Mouse (Mus musculus) CH12.LX (cell line): Measurements from ENCODE around the gene Usp35. TPM values are rescaled to one million over a fixed set of nuclear protein-coding genes. Genes with fewer than 3 reads are reported as not detected.

Source experiments
- DNase-seq: peaks from one replicate; pipeline ENCODE4 v3.0.0-alpha.2; 2013; ENCODE audit errors: extremely low read depth
- H3K27ac ChIP-seq: 2 replicates; pipeline ENCODE4 v1.5.1; 2012; ENCODE audit warnings: low read depth, mild to moderate bottlenecking, control low read depth, moderate library complexity; ENCODE audit not compliant: insufficient read depth
- H3K27me3 ChIP-seq: replicated peaks from 2 replicates; pipeline ENCODE3; 2012; ENCODE audit warnings: inconsistent platforms
- H3K36me3 ChIP-seq, 2 experiments: replicated peaks in 1 of 2; 2 replicates each; pipeline versions ENCODE3 to v1.6.1; 2012; ENCODE audit warnings: inconsistent platforms in 1 of 2, low read length in 1 of 2, mild to moderate bottlenecking in 1 of 2, mixed read lengths in 1 of 2, moderate library complexity in 1 of 2; ENCODE audit not compliant: control insufficient read depth in 1 of 2, insufficient read depth in 1 of 2
- H3K4me1 ChIP-seq, 2 experiments: 2 replicates each; pipeline ENCODE4 v1.6.1; 2012; ENCODE audit warnings: inconsistent platforms in 1 of 2, moderate library complexity in 1 of 2; ENCODE audit not compliant: insufficient read depth in 2 of 2, control insufficient read depth in 1 of 2
- H3K4me2 ChIP-seq: 2 replicates; pipeline ENCODE4 v1.6.1; 2012; ENCODE audit warnings: low read depth, mild to moderate bottlenecking, control low read depth; ENCODE audit not compliant: poor library complexity, insufficient read depth, severe bottlenecking
- H3K4me3 ChIP-seq, 3 experiments: fragments of 150-350 bp in 1 of 3; sonication (generic) in 1 of 3; replicated peaks in 1 of 3; 2 replicates each; pipeline versions ENCODE3 to v1.5.1; 2011 to 2012; ENCODE audit warnings: low read depth in 2 of 3, low read length in 2 of 3, mild to moderate bottlenecking in 2 of 3, moderate library complexity in 2 of 3, control low read depth in 1 of 3, improper control_type of control experiment in 1 of 3, inconsistent platforms in 1 of 3, mixed read lengths in 1 of 3; ENCODE audit not compliant: poor library complexity in 1 of 3
- H3K79me2 ChIP-seq: replicated peaks from 2 replicates; pipeline ENCODE4 v1.6.1; 2012; ENCODE audit warnings: mild to moderate bottlenecking, moderate library complexity; ENCODE audit not compliant: control insufficient read depth, poor library complexity, insufficient read depth, severe bottlenecking; ENCODE audit errors: extremely low read depth
- H3K9ac ChIP-seq: 2 replicates; pipeline ENCODE4 v1.6.1; 2012; ENCODE audit warnings: low read depth, mild to moderate bottlenecking, control low read depth, moderate library complexity; ENCODE audit not compliant: insufficient read depth
- H3K9me3 ChIP-seq: replicated peaks from 2 replicates; pipeline ENCODE3; 2012; ENCODE audit warnings: low read length, inconsistent platforms, mixed read lengths
- BHLHE40 ChIP-seq: IDR thresholded peaks from 2 replicates; pipeline ENCODE4 v1.6.1; 2011; ENCODE audit warnings: mild to moderate bottlenecking, low read depth, low read length, improper control_type of control experiment
- ELF1 ChIP-seq: IDR thresholded peaks from 2 replicates; pipeline ENCODE4 v1.6.1; 2014; ENCODE audit warnings: low read depth, mild to moderate bottlenecking, inconsistent platforms, low read length, improper control_type of control experiment
- EP300 ChIP-seq: IDR thresholded peaks from 2 replicates; pipeline ENCODE4 v1.6.1; 2011; ENCODE audit warnings: low read length, improper control_type of control experiment
- GABPA ChIP-seq: IDR thresholded peaks from 2 replicates; pipeline ENCODE4 v1.6.1; 2012; ENCODE audit warnings: low read depth, low read length, improper control_type of control experiment, inconsistent platforms; ENCODE audit not compliant: insufficient replicate concordance
- HCFC1 ChIP-seq: IDR thresholded peaks from 2 replicates; pipeline ENCODE4 v1.6.1; 2012; ENCODE audit warnings: low read depth, mild to moderate bottlenecking, inconsistent platforms, low read length, improper control_type of control experiment
- JUN ChIP-seq: IDR thresholded peaks from 2 replicates; pipeline ENCODE4 v1.6.1; 2011; ENCODE audit warnings: low read depth, mild to moderate bottlenecking, low read length, improper control_type of control experiment, moderate library complexity; ENCODE audit not compliant: insufficient read depth
- KAT2A ChIP-seq: IDR thresholded peaks from 2 replicates; pipeline ENCODE4 v1.6.1; 2012; ENCODE audit warnings: low read length, improper control_type of control experiment, inconsistent platforms; ENCODE audit not compliant: insufficient replicate concordance
- MAFK ChIP-seq: IDR thresholded peaks from 2 replicates; pipeline ENCODE4 v1.6.1; 2011; ENCODE audit warnings: low read length, improper control_type of control experiment; ENCODE audit not compliant: insufficient replicate concordance
- MAZ ChIP-seq: IDR thresholded peaks from 2 replicates; pipeline ENCODE4 v1.6.1; 2012; ENCODE audit warnings: low read depth, mild to moderate bottlenecking, inconsistent platforms, low read length, improper control_type of control experiment, moderate library complexity
- MXI1 ChIP-seq: IDR thresholded peaks from 2 replicates; pipeline ENCODE4 v1.6.1; 2011; ENCODE audit warnings: mild to moderate bottlenecking, low read depth, low read length, improper control_type of control experiment
- NRF1 ChIP-seq: IDR thresholded peaks from 2 replicates; pipeline ENCODE4 v1.6.1; 2014; ENCODE audit warnings: low read depth, mild to moderate bottlenecking, inconsistent platforms, low read length, improper control_type of control experiment, moderate library complexity
- PAX5 ChIP-seq: IDR thresholded peaks from 2 replicates; pipeline ENCODE4 v1.6.1; 2012; ENCODE audit warnings: low read length, inconsistent platforms, mixed read lengths
- POLR2A ChIP-seq: IDR thresholded peaks from 2 replicates; pipeline ENCODE4 v1.6.1; 2011; ENCODE audit warnings: low read depth, mild to moderate bottlenecking, improper control_type of control experiment, low read length
- RAD21 ChIP-seq: IDR thresholded peaks from 2 replicates; pipeline ENCODE4 v1.6.1; 2011; ENCODE audit warnings: low read depth, mild to moderate bottlenecking, low read length, improper control_type of control experiment, moderate library complexity
- TBP ChIP-seq: conservative IDR thresholded peaks from 2 replicates; pipeline ENCODE4 v1.6.1; 2011; ENCODE audit warnings: low read depth, low read length, improper control_type of control experiment
- TCF12 ChIP-seq: IDR thresholded peaks from 2 replicates; pipeline ENCODE4 v1.6.1; 2014; ENCODE audit warnings: low read depth, mild to moderate bottlenecking, inconsistent platforms, low read length, improper control_type of control experiment
- UBTF ChIP-seq: IDR thresholded peaks from 2 replicates; pipeline ENCODE4 v1.6.1; 2012; ENCODE audit warnings: low read depth, mild to moderate bottlenecking, inconsistent platforms, low read length, improper control_type of control experiment, moderate library complexity
- USF1 ChIP-seq: IDR thresholded peaks from 2 replicates; pipeline ENCODE4 v1.6.1; 2014; ENCODE audit warnings: low read depth, mild to moderate bottlenecking, inconsistent platforms, low read length, improper control_type of control experiment
- USF2 ChIP-seq: conservative IDR thresholded peaks from 2 replicates; pipeline ENCODE4 v1.6.1; 2011; ENCODE audit warnings: low read depth, low read length, improper control_type of control experiment
- ZKSCAN1 ChIP-seq: IDR thresholded peaks from 2 replicates; pipeline ENCODE4 v1.6.1; 2012; ENCODE audit warnings: low read depth, inconsistent platforms, low read length, improper control_type of control experiment, borderline replicate concordance
- ZMIZ1 ChIP-seq: IDR thresholded peaks from 2 replicates; pipeline ENCODE4 v1.6.1; 2012; ENCODE audit warnings: low read depth, mild to moderate bottlenecking, inconsistent platforms, low read length, improper control_type of control experiment
- ZNF384 ChIP-seq: IDR thresholded peaks from 2 replicates; pipeline ENCODE4 v1.6.1; 2012; ENCODE audit warnings: low read depth, low read length, improper control_type of control experiment, inconsistent platforms
- dilution Hi-C: fragments of 300-500 bp; cut with MboI; formaldehyde crosslinking; loops from 2 replicates; pipeline ENCODE4 v1.14.3; 2020; ENCODE audit warnings: low sequenced_read_pairs; ENCODE audit not compliant: extremely low pct_unique_long_range_greater_than_20kb, extremely low pct_ligation_motif_present
- in situ Hi-C: fragments of 300-500 bp; cut with MboI; formaldehyde crosslinking; loops from 3 replicates; pipeline ENCODE4 v1.14.3; 2019; ENCODE audit warnings: low sequenced_read_pairs, low pct_ligation_motif_present, low pct_unique_long_range_greater_than_20kb, mixed read lengths
- polyA plus RNA-seq: library from polyadenylated mRNA; unstranded; fragments of >175 nt; gene quantifications from 2 replicates; pipeline ENCODE4 v1.2.1, GENCODE M21; 2012; ENCODE audit warnings: low read depth; ENCODE audit not compliant: insufficient read length
- total RNA-seq, 2 experiments: library from RNA; depleted of rRNA; stranded (reverse); fragments of 300-350 nt in 1 of 2; fragments of >200 nt in 1 of 2; gene quantifications; 2 replicates each; pipeline ENCODE4 v1.2.3; 2012 to 2014

The Usp35 gene
- total and polyA plus RNA-seq, 3 experiments, result 1.2 to 1.8 (median 1.3) TPM

DNA sequence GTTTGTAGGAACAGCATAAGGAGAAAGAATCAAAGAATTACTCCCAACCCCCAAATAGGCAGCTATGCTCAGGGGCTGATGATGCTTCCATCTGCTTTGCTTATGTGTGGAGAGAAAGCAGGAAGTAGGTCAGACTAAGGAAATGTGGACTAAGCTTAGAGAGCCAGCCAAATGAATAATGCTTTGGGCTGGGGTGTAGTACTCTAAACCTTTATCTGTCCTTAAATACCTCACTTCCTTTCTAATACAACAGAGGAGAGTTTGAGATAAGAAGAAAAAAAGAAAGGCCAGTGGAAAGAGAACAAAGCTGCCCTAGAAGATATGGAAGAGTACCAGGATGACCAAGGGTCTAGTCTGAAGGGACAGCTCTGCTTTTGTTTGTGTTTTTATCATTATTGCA is 61.5 kb downstream of the Usp35 start:
- no peak for DNase-seq
- Histone ChIP-seq H3K27me3 (no peaks in the 10 kb centered on the region), H3K4me1 (peaks cover 0 to 14% of the 10 kb centered on the region in 2 experiments; a peak in 2 of 4 replicates), H3K9ac (no peak overlapping the region), H3K27ac (no peak overlapping the region), H3K4me3 (no peak overlapping the region), H3K4me2 (no peak overlapping the region), H3K79me2 (no peaks in the 10 kb centered on the region), H3K9me3 (no peaks in the 10 kb centered on the region), H3K36me3 (no peaks in the 10 kb centered on the region)
- in situ Hi-C loops (no loop called here), dilution Hi-C loops (no loop called here)
- no peak for TF ChIP-seq ZNF384
- TF ChIP-seq EP300, result no peak
- no peak for TF ChIP-seq HCFC1
- no peak for TF ChIP-seq USF2
- TF ChIP-seq ZKSCAN1, result no peak
- no peak for TF ChIP-seq NRF1

DNA sequence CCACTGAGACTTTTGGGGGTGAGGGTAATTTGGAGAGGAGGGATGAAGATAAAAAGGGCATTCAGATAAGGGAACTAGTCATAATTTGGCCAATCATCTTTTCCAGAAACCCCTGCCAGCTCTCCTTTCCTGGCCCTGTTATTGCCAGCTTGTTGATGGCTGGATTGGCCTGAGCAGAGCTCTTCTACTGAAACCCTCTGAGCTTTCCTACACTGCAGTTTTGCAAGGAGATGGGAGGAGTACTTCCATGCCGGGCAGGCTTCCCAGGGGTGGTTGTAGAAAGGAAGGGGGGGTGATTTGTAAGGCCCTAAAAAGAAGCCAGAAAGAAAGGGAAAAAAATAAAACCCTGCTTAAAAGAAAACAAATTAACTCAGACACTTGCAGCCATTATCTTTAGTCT is 69.3 kb downstream of the Usp35 start:
- Histone ChIP-seq H3K9ac (no peak overlapping the region), H3K4me1 (peaks cover 0 to 8% of the 10 kb centered on the region in 2 experiments; a peak in 1 of 4 replicates), H3K4me2 (no peak overlapping the region), H3K36me3 (no peaks in the 10 kb centered on the region), H3K27me3 (no peaks in the 10 kb centered on the region), H3K79me2 (no peaks in the 10 kb centered on the region), H3K4me3 (no peak overlapping the region), H3K27ac (no peak overlapping the region), H3K9me3 (no peaks in the 10 kb centered on the region)
- no peak for TF ChIP-seq BHLHE40
- no peak for TF ChIP-seq MAFK
- TF ChIP-seq GABPA, result no peak
- TF ChIP-seq NRF1, result no peak
- TF ChIP-seq ZMIZ1, result no peak
- TF ChIP-seq PAX5, result no peak
- no peak for TF ChIP-seq TBP
- no peak for TF ChIP-seq RAD21
- no peak for TF ChIP-seq JUN
- TF ChIP-seq HCFC1, result no peak
- no peak for TF ChIP-seq USF1
- no peak for TF ChIP-seq MAZ
- no peak for TF ChIP-seq ZKSCAN1
- TF ChIP-seq ELF1, result no peak
- no peak for TF ChIP-seq KAT2A
- TF ChIP-seq TCF12, result no peak
- TF ChIP-seq MXI1, result no peak
- no peak for TF ChIP-seq UBTF
- TF ChIP-seq POLR2A, result no peak
- in situ Hi-C loops, result no loop called here
- DNase-seq, result no peak
- dilution Hi-C loops, result no loop called here

Other genes starting within 250 kb of the Usp35 start
- gene Kctd21, start 307 bp upstream of the Usp35 start, total RNA-seq (2012; rRNA removed), result 0.50 and 0.81 TPM in 2 replicates
- gene Kctd21, start 307 bp upstream of the Usp35 start, total RNA-seq (2014; rRNA removed), result 0.12 and 0.19 TPM in 2 replicates
- 0.27 and 0.46 TPM in 2 replicates for gene Kctd21, start 307 bp upstream of the Usp35 start, polyA plus RNA-seq
- 14.3 and 16.2 TPM in 2 replicates for gene Alg8, start 39.6 kb upstream of the Usp35 start, total RNA-seq (2012; rRNA removed)
- gene Alg8, start 39.6 kb upstream of the Usp35 start, total RNA-seq (2014; rRNA removed), result 20.5 and 24.2 TPM in 2 replicates
- 42.6 and 48.4 TPM in 2 replicates for gene Alg8, start 39.6 kb upstream of the Usp35 start, polyA plus RNA-seq
- gene Ndufc2, start 68.0 kb upstream of the Usp35 start, total RNA-seq (2012; rRNA removed), result 202 and 217 TPM in 2 replicates
- 349 and 352 TPM in 2 replicates for gene Ndufc2, start 68.0 kb upstream of the Usp35 start, total RNA-seq (2014; rRNA removed)
- gene Ndufc2, start 68.0 kb upstream of the Usp35 start, polyA plus RNA-seq, result 277 and 352 TPM in 2 replicates
- gene Thrsp, start 85.7 kb upstream of the Usp35 start, total RNA-seq (2012; rRNA removed), result not detected in 2 replicates
- gene Thrsp, start 85.7 kb upstream of the Usp35 start, total RNA-seq (2014; rRNA removed), result not detected in 2 replicates
- gene Thrsp, start 85.7 kb upstream of the Usp35 start, polyA plus RNA-seq, result not detected in 2 replicates
- gene Kctd14, start 119.3 kb upstream of the Usp35 start, total RNA-seq (2012; rRNA removed), result 0.38 and 0.71 TPM in 2 replicates
- gene Kctd14, start 119.3 kb upstream of the Usp35 start, total RNA-seq (2014; rRNA removed), result not detected in 2 replicates
- 0.17 and 0.22 TPM in 2 replicates for gene Kctd14, start 119.3 kb upstream of the Usp35 start, polyA plus RNA-seq
- 46.6 and 51.8 TPM in 2 replicates for gene Ints4, start 148.9 kb upstream of the Usp35 start, total RNA-seq (2012; rRNA removed)
- gene Ints4, start 148.9 kb upstream of the Usp35 start, total RNA-seq (2014; rRNA removed), result 58.0 and 77.2 TPM in 2 replicates
- 67.7 and 67.9 TPM in 2 replicates for gene Ints4, start 148.9 kb upstream of the Usp35 start, polyA plus RNA-seq
- 11.8 and 11.9 TPM in 2 replicates for gene Aamdc, start 247.5 kb upstream of the Usp35 start, total RNA-seq (2012; rRNA removed)
- 11.0 and 13.2 TPM in 2 replicates for gene Aamdc, start 247.5 kb upstream of the Usp35 start, total RNA-seq (2014; rRNA removed)
- gene Aamdc, start 247.5 kb upstream of the Usp35 start, polyA plus RNA-seq, result 11.6 and 12.2 TPM in 2 replicates
- 11.9 and 12.3 TPM in 2 replicates for gene Rsf1, start 247.9 kb upstream of the Usp35 start, total RNA-seq (2012; rRNA removed)
- gene Rsf1, start 247.9 kb upstream of the Usp35 start, total RNA-seq (2014; rRNA removed), result 5.3 and 5.9 TPM in 2 replicates
- gene Rsf1, start 247.9 kb upstream of the Usp35 start, polyA plus RNA-seq, result 21.8 and 24.9 TPM in 2 replicates